ENCODE assay signal across 8 mouse cellular contexts in the genomic region with DNA sequence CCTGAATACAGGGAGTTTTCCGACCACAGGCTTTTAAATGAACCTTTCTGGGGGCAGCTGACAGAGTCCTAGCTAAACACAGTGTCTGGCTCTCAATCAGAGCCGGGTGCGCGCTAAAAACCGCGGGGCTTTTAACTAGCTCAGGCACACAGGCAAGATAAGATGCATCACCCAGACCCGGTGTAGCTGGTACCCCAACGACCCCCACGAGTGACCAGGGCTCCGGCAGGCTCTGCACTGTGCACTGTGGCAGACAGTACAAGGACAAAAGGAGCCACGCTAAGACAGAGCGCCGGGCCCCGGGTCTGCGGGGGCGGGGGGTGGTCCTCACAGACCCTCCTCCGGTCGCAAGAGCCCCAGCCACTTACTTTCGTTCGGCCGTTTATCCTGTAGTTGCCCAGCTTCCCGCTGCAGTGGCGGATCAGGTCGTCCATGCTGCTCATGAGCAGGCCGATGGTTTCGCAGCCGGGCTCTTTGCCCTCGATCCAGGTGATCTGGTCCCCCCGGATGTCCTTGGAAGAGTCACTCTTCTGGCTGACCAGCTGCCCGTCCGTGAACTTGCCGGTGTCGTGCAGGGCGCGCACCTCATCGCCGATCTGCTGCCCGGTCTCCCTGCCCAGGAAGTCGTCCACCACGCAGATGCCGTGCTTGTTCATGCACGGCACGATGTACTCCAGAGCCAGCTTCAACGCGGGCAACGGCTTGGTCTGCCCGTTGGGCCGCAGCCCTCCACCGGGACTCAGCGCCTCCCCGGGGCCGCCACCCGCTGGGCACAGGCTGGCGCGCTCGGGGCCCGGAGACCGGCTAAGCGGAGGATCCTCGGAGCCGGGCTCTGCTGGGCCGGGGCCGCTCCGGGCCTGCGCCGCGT. TPM values are rescaled to one million over a fixed set of nuclear protein-coding genes. Genes with fewer than 3 reads are reported as not detected.
A peak's percentile ranks its signal among the peaks of the same experiment; 100 is the strongest.
DNase-seq lines count a peak whose midpoint lies in the region; ATAC-seq lines count a peak whose summit lies in the region.

No protein-coding gene starts in this region.

- no peaks in the 10 kb centered on the region for H3K9me3 ChIP-seq in hindbrain, embryonic 16.5 days (ENCODE audit: control insufficient read depth, low read length)
- no peaks in the 10 kb centered on the region for H3K9me3 ChIP-seq in limb, embryonic 12.5 days
- H3K9me3 ChIP-seq in midbrain, embryonic 13.5 days: no peaks in the 10 kb centered on the region

- ATAC-seq in hindbrain, embryonic 16.5 days: peak; percentile 28
- 0 out of 2 replicates have a peak, but pooled peaks have one; percentile 26 for ATAC-seq in limb, embryonic 12.5 days (ENCODE audit: insufficient number of reproducible peaks, insufficient read depth, low FRiP score, low TSS enrichment, low read depth)
- ATAC-seq in midbrain, embryonic 13.5 days: peak; percentile 73

- H3K9ac ChIP-seq in hindbrain, embryonic 16.5 days (ENCODE audit: low read depth, low read length): peak overlapping the region; percentile 98
- H3K9ac ChIP-seq in limb, embryonic 12.5 days (replicated peaks): peak overlapping the region; percentile 94
- peak overlapping the region; percentile 95 for H3K9ac ChIP-seq in midbrain, embryonic 13.5 days (replicated peaks)

- no peaks in the 10 kb centered on the region for H3K36me3 ChIP-seq in hindbrain, embryonic 16.5 days (ENCODE audit: control insufficient read depth, insufficient read depth, low read length)
- H3K36me3 ChIP-seq in limb, embryonic 12.5 days: 0 out of 2 replicates have a peak, but pooled peaks cover 10% of the 10 kb centered on the region
- no peaks in the 10 kb centered on the region for H3K36me3 ChIP-seq in midbrain, embryonic 13.5 days

- peak overlapping the region; percentile 98 for H3K27ac ChIP-seq in hindbrain, embryonic 16.5 days (ENCODE audit: low read depth, low read length)
- H3K27ac ChIP-seq in limb, embryonic 12.5 days: peak overlapping the region; percentile 95
- peak overlapping the region; percentile 99 for H3K27ac ChIP-seq in midbrain, embryonic 13.5 days

- H3K4me3 ChIP-seq in hindbrain, embryonic 16.5 days (ENCODE audit: low read length): peak overlapping the region; percentile 92
- H3K4me3 ChIP-seq in limb, embryonic 12.5 days (replicated peaks): peak overlapping the region; percentile 85
- peak overlapping the region; percentile 90 for H3K4me3 ChIP-seq in midbrain, embryonic 13.5 days (replicated peaks)

- H3K27me3 ChIP-seq in hindbrain, embryonic 16.5 days (replicated peaks; ENCODE audit: control insufficient read depth, insufficient read depth, low read length): no peaks in the 10 kb centered on the region
- H3K27me3 ChIP-seq in limb, embryonic 12.5 days: no peaks in the 10 kb centered on the region
- H3K27me3 ChIP-seq in midbrain, embryonic 13.5 days: no peaks in the 10 kb centered on the region

- under 1% methylated on average over 63 of the region's 67 CpGs for WGBS in hindbrain, embryonic 16.5 days
- WGBS in limb, embryonic 12.5 days: under 1% methylated on average over 67 of the region's 67 CpGs
- under 1% methylated on average over 65 of the region's 67 CpGs for WGBS in midbrain, embryonic 13.5 days

- H3K4me2 ChIP-seq in hindbrain, embryonic 16.5 days (ENCODE audit: low read length): peak overlapping the region; percentile 91
- H3K4me2 ChIP-seq in limb, embryonic 12.5 days: peak overlapping the region; percentile 86
- H3K4me2 ChIP-seq in midbrain, embryonic 13.5 days (replicated peaks): peak overlapping the region; percentile 92

- peak; percentile 65 to 88 for DNase-seq in adrenal gland, adult (ENCODE audit: inconsistent age in 2 of 2, low spot score in 1 of 2)
- DNase-seq in adrenal gland, adult 8-10 months: no peak
- DNase-seq in cerebellum, adult 8-10 months: peak; percentile 59
- peak; percentile 39 for DNase-seq in gastrocnemius, adult 18-20 months (ENCODE audit: low spot score)
- DNase-seq in spleen, postnatal 36 days (ENCODE audit: low spot score in 2 of 2): peak; percentile 24

- peaks cover 38% of the 10 kb centered on the region for H3K4me1 ChIP-seq in hindbrain, embryonic 16.5 days (ENCODE audit: control insufficient read depth, insufficient read depth, low read depth, low read length)
- H3K4me1 ChIP-seq in limb, embryonic 12.5 days (replicated peaks): peaks cover 38% of the 10 kb centered on the region
- H3K4me1 ChIP-seq in midbrain, embryonic 13.5 days (replicated peaks): peaks cover 59% of the 10 kb centered on the region

RNA-seq across cellular contexts. Expression of a gene that starts 1.0 kb away (rescaled TPM):
- 10 to 100 TPM; 48.2 to 56.7 (median 50.9) TPM for total RNA-seq in adrenal gland, adult 8-10 months (2022)
- total RNA-seq in gastrocnemius, adult 18-20 months (2021): 100 to 1,000 TPM; 155 to 180 TPM
- 14.3 and 14.8 TPM in 2 replicates for polyA plus RNA-seq in hindbrain, embryonic 16.5 days (2015; fragmentation: Nextera tagmentation; extraction: Ambion mirVana)
- polyA plus RNA-seq in limb, embryonic 12.5 days (2016; fragmentation: Nextera tagmentation; extraction: Ambion mirVana): 12.8 and 13.0 TPM in 2 replicates
- polyA plus RNA-seq in midbrain, embryonic 13.5 days (2015; fragmentation: Nextera tagmentation; extraction: Ambion mirVana): 18.0 TPM in 2 replicates

RNA-seq across cellular contexts. Expression of a gene that starts 50.4 kb away (rescaled TPM):
- 10 to 100 TPM; 19.4 to 23.6 (median 21.5) TPM for total RNA-seq in adrenal gland, adult 8-10 months (2022)
- 1 to 10 TPM; 5.5 to 5.9 TPM for total RNA-seq in gastrocnemius, adult 18-20 months (2021)
- polyA plus RNA-seq in hindbrain, embryonic 16.5 days (2015; fragmentation: Nextera tagmentation; extraction: Ambion mirVana): 5.9 and 8.1 TPM in 2 replicates
- 9.9 and 11.9 TPM in 2 replicates for polyA plus RNA-seq in limb, embryonic 12.5 days (2016; fragmentation: Nextera tagmentation; extraction: Ambion mirVana)
- polyA plus RNA-seq in midbrain, embryonic 13.5 days (2015; fragmentation: Nextera tagmentation; extraction: Ambion mirVana): 11.5 and 14.1 TPM in 2 replicates

RNA-seq across cellular contexts. Expression of a gene that starts 50.6 kb away (rescaled TPM):
- total RNA-seq in adrenal gland, adult 8-10 months (2022): 10 to 100 TPM; 22.1 to 28.1 (median 25.0) TPM
- total RNA-seq in gastrocnemius, adult 18-20 months (2021): 1 to 10 TPM; 6.9 to 7.4 TPM
- polyA plus RNA-seq in hindbrain, embryonic 16.5 days (2015; fragmentation: Nextera tagmentation; extraction: Ambion mirVana): 11.7 and 14.8 TPM in 2 replicates
- 11.9 and 12.2 TPM in 2 replicates for polyA plus RNA-seq in limb, embryonic 12.5 days (2016; fragmentation: Nextera tagmentation; extraction: Ambion mirVana)
- polyA plus RNA-seq in midbrain, embryonic 13.5 days (2015; fragmentation: Nextera tagmentation; extraction: Ambion mirVana): 11.8 and 14.4 TPM in 2 replicates
